Mouse (Mus musculus) spleen, postnatal 10 days (tissue): Measurements from ENCODE around the gene Scarb2.

Experiments used
- DNase-seq, 2 experiments: peaks; one replicate each; pipeline ENCODE4 v3.0.0; 2021 to 2022; ENCODE audit warnings: low spot score in 2 of 2

The Scarb2 gene

GRCm38 (mm10) chr5:92435025-92435584, 71.5 kb downstream of the Scarb2 start, which contains the start of gene Nup54:
Gene Nup54, minus strand, starts transcription at chr5:92435219.
- peak; percentile 89 to 93 for DNase-seq

- DNase-seq, result no peak
Observed at GRCm38 (mm10) chr5:92434571-92434985, 72.1 kb downstream of the Scarb2 start.

DNA sequence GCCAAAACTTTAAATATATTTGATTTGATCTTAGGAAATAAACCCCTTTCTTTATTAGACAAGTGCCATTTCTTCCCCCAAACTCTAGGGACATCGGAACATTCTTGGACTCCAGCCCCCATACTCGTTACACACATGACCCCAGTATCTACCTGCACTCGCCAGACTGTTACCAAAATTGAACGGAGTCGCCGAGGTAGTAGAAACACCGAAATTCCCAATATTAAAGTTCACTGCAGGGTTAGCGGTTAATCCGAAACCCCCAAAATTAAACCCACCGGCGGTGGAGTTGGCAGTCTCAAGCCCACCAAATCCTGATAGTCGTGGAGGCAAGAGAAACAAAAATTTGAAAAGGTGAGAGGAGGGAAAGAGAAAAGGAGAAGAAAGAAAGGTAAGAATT, 72.6 kb downstream of the Scarb2 start:
- peak in 1 of 2 experiments; percentile 14 for DNase-seq

DNA sequence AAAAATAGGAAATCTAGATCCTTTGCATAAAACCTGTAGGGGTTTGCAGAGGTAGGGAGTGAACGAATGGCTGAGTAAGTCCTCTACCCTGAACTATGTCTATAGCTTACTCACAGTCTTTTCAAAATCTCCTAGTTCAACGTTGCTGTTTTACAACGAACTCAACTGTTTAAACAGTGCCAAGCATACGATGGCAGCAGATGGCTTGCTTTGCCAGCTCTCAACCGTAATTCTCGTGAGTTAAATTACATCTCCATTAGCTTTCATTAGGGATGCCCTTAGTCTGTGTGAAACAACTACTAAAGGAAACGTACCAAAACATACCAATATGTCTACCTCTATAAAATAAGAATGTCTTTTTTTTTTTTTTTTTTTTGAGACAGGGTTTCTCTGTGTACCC, 75.0 kb downstream of the Scarb2 start:
- DNase-seq, result no peak

DNA sequence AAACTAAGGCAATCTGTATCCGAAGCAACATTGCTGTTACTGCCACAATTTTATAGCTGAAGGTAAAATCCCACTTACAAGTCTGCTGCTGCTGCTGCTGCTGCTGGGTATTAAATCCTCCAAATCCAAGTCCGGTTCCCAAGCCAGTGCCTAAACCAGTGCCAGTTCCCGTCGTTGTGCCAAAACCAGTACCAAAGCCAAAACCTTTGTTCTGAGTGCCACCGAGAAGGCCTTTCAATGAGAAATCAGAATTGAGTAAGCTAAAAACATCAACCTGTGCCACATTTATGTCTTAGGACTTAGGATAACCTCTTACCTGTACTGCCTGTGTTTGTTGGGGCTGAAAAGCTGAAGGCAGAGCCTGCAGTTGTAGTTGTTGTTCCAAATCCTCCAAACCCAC, 75.9 kb downstream of the Scarb2 start:
- DNase-seq, result no peak

GRCm38 (mm10) chr5:92424126-92424525, 82.5 kb downstream of the Scarb2 start:
- no peak for DNase-seq

- DNase-seq, result no peak
Observed at GRCm38 (mm10) chr5:92413982-92414375, 92.7 kb downstream of the Scarb2 start.

- DNase-seq, result no peak
Observed at GRCm38 (mm10) chr5:92413271-92413981, 93.2 kb downstream of the Scarb2 start.

DNA sequence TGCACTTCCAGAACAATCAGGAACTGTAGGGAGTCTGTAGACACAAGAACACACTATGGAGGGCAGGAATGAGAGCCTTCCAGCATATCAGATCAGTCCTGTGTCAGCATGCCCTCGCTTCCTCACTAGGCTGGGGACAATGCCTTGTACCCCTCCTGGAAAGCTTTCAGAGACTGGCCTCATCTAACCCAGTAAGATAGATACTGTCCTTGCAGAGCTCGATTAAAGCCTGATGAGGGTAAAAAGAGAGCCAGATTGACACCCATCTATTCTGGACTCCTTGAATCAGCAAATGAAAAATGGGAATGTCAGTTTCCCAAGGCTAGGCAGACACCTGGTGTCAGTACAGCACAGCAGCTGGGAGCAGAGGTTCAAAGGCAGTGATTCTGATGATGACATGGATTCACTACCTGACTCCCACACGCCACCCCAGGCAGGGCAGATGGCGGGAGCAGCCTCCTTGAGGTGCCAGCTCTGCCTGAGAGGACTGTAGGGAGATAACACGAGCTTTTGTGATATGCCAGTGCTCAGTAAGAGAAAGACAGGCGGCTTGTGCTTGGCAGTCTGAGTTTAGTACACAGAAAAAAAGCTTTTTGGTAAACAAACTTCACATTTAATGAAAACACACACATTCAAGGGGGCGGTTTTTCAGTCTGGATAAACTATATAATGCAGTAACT, 95.0 kb downstream of the Scarb2 start:
- DNase-seq, result no peak

DNA sequence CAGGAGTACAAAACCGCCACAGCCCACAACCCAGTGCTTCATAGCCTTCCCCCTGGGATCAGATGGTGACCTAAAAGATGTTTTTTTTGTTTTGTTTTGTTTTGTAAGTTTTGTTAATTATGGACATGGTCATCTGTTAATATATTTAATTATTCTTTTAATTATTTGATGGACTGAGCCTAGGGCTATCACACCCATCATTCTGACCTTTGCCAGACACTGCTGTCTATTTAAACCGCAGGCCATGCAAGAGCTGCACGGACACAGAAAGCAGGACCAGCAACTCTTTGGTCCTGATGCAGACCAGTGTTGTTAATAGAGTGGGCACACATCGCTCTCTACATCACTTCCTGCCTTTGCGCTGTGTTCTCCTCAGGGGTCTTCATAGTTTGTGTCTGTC, 96.1 kb downstream of the Scarb2 start:
- no peak for DNase-seq

DNA sequence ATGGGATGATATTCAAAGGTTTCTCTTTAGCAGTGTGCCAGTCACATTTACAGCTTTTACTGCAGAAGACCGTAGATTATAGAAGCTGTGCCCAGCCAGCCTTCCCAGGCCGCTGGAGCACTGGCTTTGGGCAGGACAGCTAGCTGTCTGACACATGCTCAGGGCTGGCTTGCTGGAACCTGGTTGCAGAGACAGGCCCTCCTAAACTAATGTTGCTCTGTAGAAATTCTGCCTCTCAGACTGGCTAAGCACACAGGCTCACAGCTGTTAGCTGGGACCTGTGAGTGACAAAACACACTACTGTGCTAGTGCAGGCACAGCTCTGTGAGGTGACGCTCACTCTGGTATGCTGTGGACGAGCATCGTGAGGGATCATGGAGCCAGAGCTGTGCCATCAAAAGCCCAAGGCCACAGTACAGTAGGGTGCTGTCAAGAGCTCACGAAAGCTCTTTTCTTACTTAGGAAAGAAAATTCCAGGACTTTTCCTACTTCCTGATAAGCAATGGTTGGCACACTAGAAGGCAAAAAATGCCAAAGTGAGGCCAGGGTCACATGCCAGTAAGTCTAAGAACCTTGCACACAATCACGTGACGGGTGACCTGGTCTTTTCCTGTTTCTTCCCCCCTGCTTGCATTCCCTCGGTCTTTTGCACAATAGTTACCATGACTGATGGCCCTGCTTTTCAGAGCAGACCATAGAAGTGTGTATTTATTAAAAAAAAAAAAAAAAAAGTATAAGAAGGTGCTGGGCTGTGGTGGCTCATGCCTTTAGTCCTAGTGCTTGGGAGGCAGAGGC, 97.1 kb downstream of the Scarb2 start:
- DNase-seq, result no peak

GRCm38 (mm10) chr5:92404400-92404678, 102.3 kb downstream of the Scarb2 start:
- DNase-seq, result no peak

DNA sequence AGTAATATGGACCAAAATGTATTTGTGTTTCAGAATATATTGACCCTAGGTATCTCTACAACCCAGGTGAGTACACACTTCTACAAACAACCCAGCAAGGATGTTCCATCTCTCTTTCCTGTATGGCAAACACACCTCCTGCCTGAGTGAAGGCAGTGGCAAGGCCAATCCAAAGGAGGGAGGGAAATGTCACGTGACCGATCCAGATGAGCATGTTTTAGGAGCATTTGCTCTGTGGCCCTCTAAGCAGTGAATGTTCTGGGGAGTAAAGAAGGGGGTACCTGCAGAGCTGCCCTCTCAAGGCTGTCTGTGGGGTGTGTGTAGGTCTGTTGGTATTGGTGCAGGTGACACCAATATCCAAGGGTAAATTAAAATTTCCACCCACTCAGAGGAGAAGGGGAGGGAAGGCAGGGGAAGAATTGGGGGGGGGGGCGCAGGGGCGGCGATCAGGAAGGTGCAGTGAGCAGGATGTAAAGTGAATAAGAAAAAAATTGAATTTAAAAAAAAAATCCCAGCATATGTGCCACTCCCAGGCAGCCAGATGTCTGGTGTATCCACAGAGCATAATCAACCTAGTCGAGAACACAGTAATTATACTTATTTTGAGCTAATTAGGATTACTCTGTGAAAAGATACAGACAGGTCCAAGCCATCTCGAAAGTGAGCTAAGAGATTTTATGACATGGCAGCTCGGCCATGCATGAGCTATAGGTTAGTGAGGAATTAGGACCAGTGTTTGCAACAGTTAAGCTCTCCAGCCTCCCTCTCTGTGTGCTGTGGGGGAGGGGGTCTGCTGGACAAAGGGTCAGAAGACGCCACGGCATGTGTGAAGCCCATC, 102.9 kb downstream of the Scarb2 start:
- DNase-seq, result no peak

GRCm38 (mm10) chr5:92402816-92403215, 103.8 kb downstream of the Scarb2 start:
- no peak for DNase-seq

- peak; percentile 63 to 85 for DNase-seq
Observed at GRCm38 (mm10) chr5:92398153-92398552, 108.5 kb downstream of the Scarb2 start.

GRCm38 (mm10) chr5:92396476-92396875, 110.2 kb downstream of the Scarb2 start:
- peak in 1 of 2 experiments; percentile 30 for DNase-seq

GRCm38 (mm10) chr5:92395764-92396163, 110.9 kb downstream of the Scarb2 start:
- DNase-seq, result no peak

GRCm38 (mm10) chr5:92393863-92394262, 112.8 kb downstream of the Scarb2 start:
- no peak for DNase-seq

DNA sequence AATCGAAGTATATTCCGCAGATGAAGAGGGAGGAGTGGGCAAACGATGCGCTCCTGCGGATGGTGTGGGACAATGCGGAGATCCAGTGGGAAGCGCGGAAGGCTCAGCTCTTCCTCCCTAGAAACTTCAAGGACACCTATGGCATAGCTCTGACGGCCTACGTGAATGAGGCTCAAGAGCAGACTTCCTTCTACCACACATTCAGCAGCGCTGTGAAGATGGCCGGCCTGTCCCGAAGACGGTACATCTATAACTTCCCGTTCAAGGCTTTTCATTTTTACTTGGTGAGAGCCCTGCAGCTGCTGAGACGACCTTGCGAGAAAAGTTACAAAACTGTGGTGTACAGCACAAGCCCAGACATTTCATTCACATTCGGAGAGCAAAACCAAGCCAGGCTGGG, 114.1 kb downstream of the Scarb2 start:
- DNase-seq, result no peak
